Mouse (Mus musculus): Measurements from ENCODE around the gene Trpm5. TPM values are rescaled to one million over a fixed set of nuclear protein-coding genes. Genes with fewer than 3 reads are reported as not detected.

Gene Trpm5
- polyA plus RNA-seq, 1 experiment from 2014 or later: 1.2 TPM

GRCm38 (mm10) chr7:143044049-143044825, 50.2 kb downstream of the Trpm5 start:
- H3K4me3 ChIP-seq (replicated peaks): no peak overlapping the region
- H3K9ac ChIP-seq (replicated peaks): no peak overlapping the region
- H3K36me3 ChIP-seq: no peaks in the 10 kb centered on the region
- H3K4me1 ChIP-seq (replicated peaks): no peaks in the 10 kb centered on the region
- no peak overlapping the region for H3K4me2 ChIP-seq (replicated peaks)
- no peaks in the 10 kb centered on the region for H3K9me3 ChIP-seq
- no peak for ATAC-seq
- WGBS: 94% methylated on average over 2 of the region's 2 CpGs
- H3K27ac ChIP-seq: no peak overlapping the region
- H3K27me3 ChIP-seq: no peaks in the 10 kb centered on the region

GRCm38 (mm10) chr7:143042897-143043300, 51.5 kb downstream of the Trpm5 start:
- no peak overlapping the region for H3K4me2 ChIP-seq (replicated peaks)
- H3K36me3 ChIP-seq: no peaks in the 10 kb centered on the region
- no peak overlapping the region for H3K9ac ChIP-seq (replicated peaks)
- WGBS: 90% methylated on average over 3 of the region's 3 CpGs
- no peaks in the 10 kb centered on the region for H3K9me3 ChIP-seq
- no peak for ATAC-seq
- H3K27me3 ChIP-seq: no peaks in the 10 kb centered on the region
- no peak overlapping the region for H3K4me3 ChIP-seq (replicated peaks)
- no peaks in the 10 kb centered on the region for H3K4me1 ChIP-seq (replicated peaks)
- no peak overlapping the region for H3K27ac ChIP-seq

DNA sequence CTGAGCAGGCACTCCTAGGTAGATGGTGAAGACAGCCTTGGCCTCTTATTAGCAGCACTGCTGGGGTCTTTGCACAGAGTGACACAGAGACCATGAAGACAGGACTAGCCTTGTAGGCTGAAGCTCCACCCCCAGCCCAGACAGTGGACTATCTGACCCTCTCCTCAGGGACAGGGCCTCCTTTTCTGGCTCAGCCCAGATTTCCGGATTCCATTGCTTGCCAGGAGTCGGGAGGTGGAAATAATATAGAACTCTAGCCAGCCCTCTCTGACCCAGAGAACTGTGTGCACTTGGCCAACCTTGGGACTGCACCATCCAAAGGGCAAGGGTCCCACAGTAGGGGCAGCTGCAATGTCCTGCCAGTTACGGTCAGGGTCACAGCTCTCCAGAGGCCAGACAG, 52.4 kb downstream of the Trpm5 start:
- Histone ChIP-seq H3K4me1 (replicated peaks) (no peaks in the 10 kb centered on the region), H3K4me3 (replicated peaks) (no peak overlapping the region), H3K9me3 (no peaks in the 10 kb centered on the region), H3K27ac (no peak overlapping the region), H3K27me3 (no peaks in the 10 kb centered on the region), H3K9ac (replicated peaks) (no peak overlapping the region), H3K36me3 (0 out of 2 replicates have a peak, but pooled peaks cover 3% of the 10 kb centered on the region), H3K4me2 (replicated peaks) (no peak overlapping the region)
- 79% methylated on average over 3 of the region's 3 CpGs for WGBS
- ATAC-seq: no peak

DNA sequence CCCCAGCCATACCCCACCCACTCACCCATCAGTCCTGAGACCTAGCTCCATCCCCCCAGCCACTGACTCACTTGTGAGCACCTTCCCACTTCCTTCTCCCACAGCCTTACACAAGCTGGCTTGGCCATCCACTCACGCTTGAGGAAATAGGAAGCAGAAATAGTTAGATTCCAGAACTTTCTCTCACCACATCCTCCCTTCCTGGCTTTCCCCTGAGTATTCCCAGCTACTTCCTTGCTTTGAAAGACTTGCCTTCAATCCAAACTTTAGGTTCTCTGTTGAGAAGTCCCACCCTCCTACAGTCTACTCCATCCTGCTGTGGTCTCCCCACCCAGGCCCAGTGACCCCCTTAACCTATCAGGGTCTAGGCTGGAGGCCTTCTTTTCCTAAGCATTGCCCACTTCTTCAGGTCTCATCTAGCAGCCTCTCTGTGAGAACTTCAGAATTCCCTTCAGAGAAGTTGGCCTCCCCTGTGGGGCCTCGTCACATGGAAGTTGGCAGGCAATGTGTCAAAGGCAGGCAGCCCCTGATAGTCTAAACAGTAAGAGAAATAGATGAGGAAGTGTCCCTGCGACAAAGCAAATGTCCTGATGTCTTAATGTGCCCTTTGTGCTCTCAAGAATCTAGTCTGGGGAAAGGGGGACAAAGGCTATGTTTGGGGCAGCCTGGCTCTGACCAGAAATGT, 53.2 kb downstream of the Trpm5 start:
- no peaks in the 10 kb centered on the region for H3K27me3 ChIP-seq
- 78% methylated on average over 3 of the region's 3 CpGs for WGBS
- H3K4me2 ChIP-seq (replicated peaks): no peak overlapping the region
- no peak overlapping the region for H3K9ac ChIP-seq (replicated peaks)
- 0 out of 2 replicates have a peak, but pooled peaks cover 4% of the 10 kb centered on the region for H3K36me3 ChIP-seq
- H3K27ac ChIP-seq: no peak overlapping the region
- ATAC-seq: no peak
- H3K4me1 ChIP-seq (replicated peaks): no peaks in the 10 kb centered on the region
- H3K4me3 ChIP-seq (replicated peaks): no peak overlapping the region
- H3K9me3 ChIP-seq: no peaks in the 10 kb centered on the region

GRCm38 (mm10) chr7:143040561-143040960, 53.9 kb downstream of the Trpm5 start:
- H3K4me2 ChIP-seq (replicated peaks): no peak overlapping the region
- no peak overlapping the region for H3K9ac ChIP-seq (replicated peaks)
- no peak overlapping the region for H3K27ac ChIP-seq
- no peak for ATAC-seq
- 87% methylated on average over 3 of the region's 3 CpGs for WGBS
- no peaks in the 10 kb centered on the region for H3K9me3 ChIP-seq
- no peaks in the 10 kb centered on the region for H3K4me1 ChIP-seq (replicated peaks)
- 0 out of 2 replicates have a peak, but pooled peaks cover 4% of the 10 kb centered on the region for H3K36me3 ChIP-seq
- no peak overlapping the region for H3K4me3 ChIP-seq (replicated peaks)
- H3K27me3 ChIP-seq: no peaks in the 10 kb centered on the region

DNA sequence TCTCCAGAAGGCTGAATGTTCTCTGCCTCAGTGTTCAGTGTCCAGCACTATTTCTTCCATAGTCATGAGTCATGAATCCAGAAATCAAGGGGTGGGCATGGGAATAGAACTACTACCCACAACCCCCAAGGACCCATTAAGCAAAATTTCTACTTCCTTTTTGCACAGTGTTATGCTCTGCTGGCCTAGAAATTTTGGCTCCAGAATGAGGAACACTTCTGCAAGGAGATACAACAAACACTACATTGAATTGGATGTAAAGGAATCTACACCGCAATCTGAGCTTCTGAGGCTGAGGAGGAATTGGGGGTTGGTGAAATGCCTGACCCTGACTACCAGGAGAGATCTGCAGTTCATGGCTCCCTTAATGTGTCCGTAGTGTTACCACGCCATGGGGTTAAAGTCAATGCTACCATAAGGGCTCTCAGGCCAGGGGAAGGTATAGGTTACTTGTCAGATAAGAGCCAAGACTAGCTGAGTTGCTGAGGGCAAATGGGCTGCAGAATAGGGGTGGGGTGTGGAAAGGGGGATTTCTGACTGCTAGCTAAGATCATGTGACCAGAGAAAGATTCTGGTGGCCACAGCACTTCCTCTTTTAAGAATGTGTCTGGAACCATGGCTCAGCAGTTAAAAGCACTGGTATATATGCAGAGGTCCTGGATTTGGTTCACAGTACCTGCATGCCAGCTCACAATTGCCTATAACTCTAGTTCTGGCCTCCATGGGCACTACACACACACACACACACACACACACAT, 56.1 kb downstream of the Trpm5 start:
- no peaks in the 10 kb centered on the region for H3K4me1 ChIP-seq (replicated peaks)

DNA sequence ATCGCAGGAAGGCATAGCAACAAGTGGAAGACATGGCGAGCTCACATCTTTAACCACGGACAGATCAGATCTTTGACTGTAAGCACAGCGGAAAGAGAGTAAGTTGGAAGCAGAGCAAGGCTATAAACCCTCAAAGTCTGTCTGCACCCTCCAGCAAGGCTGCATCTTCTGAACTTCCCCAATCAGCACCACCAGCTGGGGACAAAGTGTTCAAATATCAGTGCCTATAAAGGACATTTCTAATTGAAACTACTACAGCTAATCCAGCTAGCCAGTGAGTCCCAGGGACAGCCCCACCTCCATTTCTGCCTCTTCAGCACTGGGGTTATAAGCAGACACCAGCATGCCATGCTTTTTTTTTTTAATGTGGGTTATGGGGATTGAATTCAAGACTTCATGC, 57.1 kb downstream of the Trpm5 start:
- no peak overlapping the region for H3K4me2 ChIP-seq (replicated peaks)
- H3K27me3 ChIP-seq: no peaks in the 10 kb centered on the region
- ATAC-seq: no peak
- 96% methylated on average over 4 of the region's 4 CpGs for WGBS
- H3K4me1 ChIP-seq (replicated peaks): no peaks in the 10 kb centered on the region
- no peak overlapping the region for H3K9ac ChIP-seq (replicated peaks)
- H3K27ac ChIP-seq: no peak overlapping the region
- peaks cover 11% of the 10 kb centered on the region; the same call in 1 of the 2 replicates for H3K36me3 ChIP-seq
- H3K4me3 ChIP-seq (replicated peaks): no peak overlapping the region
- no peaks in the 10 kb centered on the region for H3K9me3 ChIP-seq

More for the DNA sequence above, 56.1 kb downstream of the Trpm5 start:
- Histone ChIP-seq H3K36me3 (peaks cover 11% of the 10 kb centered on the region; the same call in 1 of the 2 replicates), H3K27ac (no peak overlapping the region), H3K4me2 (replicated peaks) (no peak overlapping the region), H3K9me3 (no peaks in the 10 kb centered on the region), H3K9ac (replicated peaks) (no peak overlapping the region), H3K27me3 (no peaks in the 10 kb centered on the region), H3K4me3 (replicated peaks) (no peak overlapping the region)
- 89% methylated on average over 3 of the region's 3 CpGs for WGBS
- ATAC-seq: no peak

DNA sequence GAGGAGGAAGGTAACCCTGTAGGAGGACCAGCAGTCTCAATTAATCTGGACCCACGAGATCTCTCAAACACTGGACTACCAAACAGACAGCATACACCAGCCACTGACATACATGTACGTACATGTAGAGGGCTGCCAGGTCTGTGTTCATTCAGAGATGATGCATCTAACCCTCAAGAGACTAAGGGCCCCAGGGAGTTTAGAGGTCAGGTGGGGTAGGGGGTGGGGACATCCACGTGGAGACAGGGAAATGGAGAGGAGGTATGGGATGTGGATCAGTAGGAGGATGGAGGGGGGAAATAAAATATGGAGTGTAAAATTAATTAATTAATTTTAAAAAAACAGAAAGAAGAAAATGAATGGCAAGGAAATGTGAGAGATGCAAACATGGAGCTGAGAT, 57.7 kb downstream of the Trpm5 start:
- Histone ChIP-seq H3K27me3 (no peaks in the 10 kb centered on the region), H3K36me3 (peaks cover 11% of the 10 kb centered on the region; the same call in 1 of the 2 replicates), H3K4me1 (replicated peaks) (no peaks in the 10 kb centered on the region), H3K27ac (no peak overlapping the region), H3K9me3 (no peaks in the 10 kb centered on the region), H3K4me3 (replicated peaks) (no peak overlapping the region), H3K4me2 (replicated peaks) (no peak overlapping the region), H3K9ac (replicated peaks) (no peak overlapping the region)
- no peak for ATAC-seq
- 76% methylated on average over 3 of the region's 3 CpGs for WGBS

DNA sequence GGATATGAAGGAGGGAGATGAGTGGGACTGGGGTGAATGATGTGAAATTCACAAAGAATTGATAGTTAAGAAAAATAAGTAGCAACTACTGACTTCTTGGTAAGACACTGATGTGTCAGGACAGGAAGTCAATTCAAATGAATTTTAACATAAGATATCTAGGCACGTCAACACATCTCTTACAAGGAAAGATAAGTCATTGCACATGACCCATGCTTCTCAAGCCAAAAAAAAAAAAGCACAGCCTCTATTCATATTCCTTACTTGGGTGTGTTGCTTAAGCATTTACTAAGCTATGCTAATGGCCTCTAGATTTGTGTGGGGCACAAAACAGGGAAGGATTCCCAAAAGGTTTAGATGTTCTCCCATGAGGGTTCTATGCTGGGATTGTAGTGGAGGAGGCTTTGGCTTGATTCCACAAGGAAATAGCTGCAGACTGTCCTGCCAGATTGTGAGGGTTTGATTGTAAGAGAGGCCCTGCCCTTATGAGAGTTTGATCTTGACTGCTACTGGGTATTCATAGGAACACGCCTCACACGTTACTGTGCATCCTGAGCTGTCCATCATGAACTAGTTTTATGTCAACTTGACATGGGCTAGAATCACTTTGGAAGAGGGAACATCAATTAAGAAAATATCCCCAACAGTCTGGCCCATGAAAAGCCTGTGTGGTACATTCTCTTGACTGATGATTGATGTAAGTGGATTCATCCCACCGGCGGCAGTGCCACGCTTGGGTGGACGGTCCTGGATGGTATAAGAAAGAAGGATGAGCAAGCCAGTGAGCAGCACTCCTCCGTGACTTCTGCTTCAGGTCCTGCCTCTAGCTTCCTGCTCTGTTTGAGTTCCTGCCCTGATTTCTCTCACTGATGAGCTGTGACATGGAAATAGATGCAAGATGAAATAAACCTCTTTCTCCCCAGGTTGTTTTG, 59.7 kb downstream of the Trpm5 start:
- Histone ChIP-seq H3K4me1 (replicated peaks) (no peaks in the 10 kb centered on the region), H3K4me2 (replicated peaks) (no peak overlapping the region), H3K4me3 (replicated peaks) (no peak overlapping the region), H3K27ac (no peak overlapping the region), H3K27me3 (no peaks in the 10 kb centered on the region), H3K9ac (replicated peaks) (no peak overlapping the region), H3K9me3 (no peaks in the 10 kb centered on the region), H3K36me3 (peaks cover 11% of the 10 kb centered on the region; the same call in 1 of the 2 replicates)
- ATAC-seq: no peak
- WGBS: 94% methylated on average over 8 of the region's 8 CpGs

GRCm38 (mm10) chr7:143034112-143034511, 60.3 kb downstream of the Trpm5 start:
- 95% methylated on average over 2 of the region's 2 CpGs for WGBS

GRCm38 (mm10) chr7:143033581-143033980, 60.9 kb downstream of the Trpm5 start:
- no peak overlapping the region for H3K4me3 ChIP-seq (replicated peaks)
- ATAC-seq: no peak
- WGBS: 93% methylated on average over 4 of the region's 4 CpGs
- no peak overlapping the region for H3K27ac ChIP-seq
- no peaks in the 10 kb centered on the region for H3K9me3 ChIP-seq
- H3K9ac ChIP-seq (replicated peaks): no peak overlapping the region
- no peaks in the 10 kb centered on the region for H3K4me1 ChIP-seq (replicated peaks)
- peaks cover 11% of the 10 kb centered on the region; the same call in 1 of the 2 replicates for H3K36me3 ChIP-seq
- H3K4me2 ChIP-seq (replicated peaks): no peak overlapping the region
- no peaks in the 10 kb centered on the region for H3K27me3 ChIP-seq

More at GRCm38 (mm10) chr7:143034112-143034511, 60.3 kb downstream of the Trpm5 start:
- H3K9ac ChIP-seq (replicated peaks): no peak overlapping the region
- no peaks in the 10 kb centered on the region for H3K9me3 ChIP-seq
- no peak for ATAC-seq
- no peaks in the 10 kb centered on the region for H3K27me3 ChIP-seq
- no peak overlapping the region for H3K4me3 ChIP-seq (replicated peaks)
- H3K4me1 ChIP-seq (replicated peaks): no peaks in the 10 kb centered on the region
- no peak overlapping the region for H3K27ac ChIP-seq
- no peak overlapping the region for H3K4me2 ChIP-seq (replicated peaks)
- H3K36me3 ChIP-seq: peaks cover 11% of the 10 kb centered on the region; the same call in 1 of the 2 replicates
